Mouse (Mus musculus): ENCODE data around the gene Gm49510. TPM values are rescaled to one million over a fixed set of nuclear protein-coding genes. Genes with fewer than 3 reads are reported as not detected.

The Gm49510 gene
- polyA plus RNA-seq, 1 experiment from 2014 or later = not detected

Small RNA genes within 50 kb of the gene (microRNA-seq; reads per million reads assigned to microRNA genes)
- gene Mir6955 = not detected

Other genes with a start within 250 kb of the Gm49510 start
- 0.10 TPM in 1 of 2 replicates, not detected in the other for gene Elfn2, start 180.9 kb upstream of the Gm49510 start, polyA plus RNA-seq (2014; fragmentation: Nextera tagmentation; extraction: Ambion mirVana)
- gene Mfng, start 126.2 kb upstream of the Gm49510 start, polyA plus RNA-seq (2014; fragmentation: Nextera tagmentation; extraction: Ambion mirVana) = 15.7 and 16.9 TPM in 2 replicates
- 6.5 and 7.6 TPM in 2 replicates for gene Card10, start 96.6 kb upstream of the Gm49510 start, polyA plus RNA-seq (2014; fragmentation: Nextera tagmentation; extraction: Ambion mirVana)
- gene Cdc42ep1, start 57.0 kb upstream of the Gm49510 start, polyA plus RNA-seq (2014; fragmentation: Nextera tagmentation; extraction: Ambion mirVana) = 40.7 and 41.7 TPM in 2 replicates
- 30.0 and 39.7 TPM in 2 replicates for gene Lgals2, start 44.1 kb upstream of the Gm49510 start, polyA plus RNA-seq (2014; fragmentation: Nextera tagmentation; extraction: Ambion mirVana)
- gene Gga1, start 22.5 kb upstream of the Gm49510 start, polyA plus RNA-seq (2014; fragmentation: Nextera tagmentation; extraction: Ambion mirVana) = 38.2 and 40.4 TPM in 2 replicates
- gene Sh3bp1, start 101 bp downstream of the Gm49510 start, polyA plus RNA-seq (2014; fragmentation: Nextera tagmentation; extraction: Ambion mirVana) = 43.5 and 51.4 TPM in 2 replicates
- 15.7 and 17.9 TPM in 2 replicates for gene Pdxp, start 14.3 kb downstream of the Gm49510 start, polyA plus RNA-seq (2014; fragmentation: Nextera tagmentation; extraction: Ambion mirVana)
- 1,620 and 1,697 TPM in 2 replicates for gene Lgals1, start 27.1 kb downstream of the Gm49510 start, polyA plus RNA-seq (2014; fragmentation: Nextera tagmentation; extraction: Ambion mirVana)
- gene Nol12, start 35.3 kb downstream of the Gm49510 start, polyA plus RNA-seq (2014; fragmentation: Nextera tagmentation; extraction: Ambion mirVana) = 45.9 and 56.7 TPM in 2 replicates
- gene Triobp, start 48.1 kb downstream of the Gm49510 start, polyA plus RNA-seq (2014; fragmentation: Nextera tagmentation; extraction: Ambion mirVana) = 50.2 TPM in 2 replicates
- 160 and 175 TPM in 2 replicates for gene H1f0, start 128.8 kb downstream of the Gm49510 start, polyA plus RNA-seq (2014; fragmentation: Nextera tagmentation; extraction: Ambion mirVana)
- 0.30 and 0.39 TPM in 2 replicates for gene Galr3, start 142.2 kb downstream of the Gm49510 start, polyA plus RNA-seq (2014; fragmentation: Nextera tagmentation; extraction: Ambion mirVana)
- gene Ankrd54, start 163.2 kb downstream of the Gm49510 start, polyA plus RNA-seq (2014; fragmentation: Nextera tagmentation; extraction: Ambion mirVana) = 42.7 and 44.1 TPM in 2 replicates
- gene Eif3l, start 175.5 kb downstream of the Gm49510 start, polyA plus RNA-seq (2014; fragmentation: Nextera tagmentation; extraction: Ambion mirVana) = 218 and 224 TPM in 2 replicates
- 12.1 and 12.5 TPM in 2 replicates for gene Micall1, start 209.2 kb downstream of the Gm49510 start, polyA plus RNA-seq (2014; fragmentation: Nextera tagmentation; extraction: Ambion mirVana)
- 367 and 376 TPM in 2 replicates for gene Polr2f, start 241.3 kb downstream of the Gm49510 start, polyA plus RNA-seq (2014; fragmentation: Nextera tagmentation; extraction: Ambion mirVana)
- 8.7 TPM in 2 replicates for gene 1700088E04Rik, start 241.6 kb downstream of the Gm49510 start, polyA plus RNA-seq (2014; fragmentation: Nextera tagmentation; extraction: Ambion mirVana)